Mouse (Mus musculus) testis, postnatal 14 days (tissue): ENCODE measurements at regions not wholly inside any gene's neighbourhood (a gene's known extent, or its start where the extent isn't known, plus 50 kb on each side); places are given as distances from the start of the nearest gene placed in this dataset.

ENCODE experiments used
- DNase-seq: peaks from one replicate; pipeline ENCODE4 v3.0.0; 2021; ENCODE audit warnings: low spot score

- no peak for DNase-seq
Observed at GRCm38 (mm10) chr8:34488746-34489400, 377.3 kb upstream of the Gm10131 start.

GRCm38 (mm10) chr8:34486433-34487096, 375.0 kb upstream of the Gm10131 start:
- DNase-seq, result no peak

- DNase-seq, result no peak
Observed at GRCm38 (mm10) chr8:34485905-34486304, 374.4 kb upstream of the Gm10131 start.

- no peak for DNase-seq
Observed at GRCm38 (mm10) chr8:34485346-34485745, 373.8 kb upstream of the Gm10131 start.

GRCm38 (mm10) chr8:34484551-34485335, 373.2 kb upstream of the Gm10131 start:
- no peak for DNase-seq

GRCm38 (mm10) chr8:34483212-34483611, 371.7 kb upstream of the Gm10131 start:
- DNase-seq, result no peak

GRCm38 (mm10) chr8:34482676-34483075, 371.1 kb upstream of the Gm10131 start:
- DNase-seq, result no peak

- no peak for DNase-seq
Observed at GRCm38 (mm10) chr8:34480496-34480895, 369.0 kb upstream of the Gm10131 start.

- no peak for DNase-seq
Observed at GRCm38 (mm10) chr8:34478891-34479290, 367.4 kb upstream of the Gm10131 start.

- no peak for DNase-seq
Observed at GRCm38 (mm10) chr8:34478465-34478864, 366.9 kb upstream of the Gm10131 start.

- no peak for DNase-seq
Observed at GRCm38 (mm10) chr8:34476146-34476820, 364.7 kb upstream of the Gm10131 start.

- DNase-seq, result no peak
Observed at GRCm38 (mm10) chr8:34474593-34474992, 363.1 kb upstream of the Gm10131 start.

- no peak for DNase-seq
Observed at GRCm38 (mm10) chr8:34473769-34474168, 362.2 kb upstream of the Gm10131 start.

- no peak for DNase-seq
Observed at GRCm38 (mm10) chr8:34473301-34473700, 361.8 kb upstream of the Gm10131 start.

- DNase-seq, result no peak
Observed at GRCm38 (mm10) chr8:34472846-34473245, 361.3 kb upstream of the Gm10131 start.

- no peak for DNase-seq
Observed at GRCm38 (mm10) chr8:34472434-34472833, 360.9 kb upstream of the Gm10131 start.

- no peak for DNase-seq
Observed at GRCm38 (mm10) chr8:34469091-34469490, 357.6 kb upstream of the Gm10131 start.

- no peak for DNase-seq
Observed at GRCm38 (mm10) chr8:34466786-34467364, 355.3 kb upstream of the Gm10131 start.

GRCm38 (mm10) chr8:34465398-34465797, 353.9 kb upstream of the Gm10131 start:
- DNase-seq, result no peak

- DNase-seq, result no peak
Observed at GRCm38 (mm10) chr8:34462262-34462661, 350.7 kb upstream of the Gm10131 start.

- DNase-seq, result no peak
Observed at GRCm38 (mm10) chr8:34458300-34458699, 346.8 kb upstream of the Gm10131 start.

GRCm38 (mm10) chr8:34456543-34456942, 345.0 kb upstream of the Gm10131 start:
- no peak for DNase-seq
